Mouse (Mus musculus): Measurements from ENCODE around the gene Plekho2. TPM values are rescaled to one million over a fixed set of nuclear protein-coding genes. Genes with fewer than 3 reads are reported as not detected.

Gene Plekho2
- total and polyA plus RNA-seq, 3 experiments: 7.6 to 12.9 TPM; not detected in 1

- H3K4me1 ChIP-seq (ENCODE audit: control insufficient read depth in 1 of 2, insufficient read depth in 2 of 2, low read length in 2 of 2): no peaks in the 10 kb centered on the region
- H3K9me3 ChIP-seq (replicated peaks; ENCODE audit: insufficient read depth, low read length): no peaks in the 10 kb centered on the region
- H3K27me3 ChIP-seq (ENCODE audit: control insufficient read depth in 1 of 2, insufficient read depth in 2 of 2, low read length in 2 of 2): no peaks in the 10 kb centered on the region; a peak in 1 of 4 replicates
- no peak overlapping the region for H3K9ac ChIP-seq (ENCODE audit: control insufficient read depth, low read depth, low read length, poor library complexity, severe bottlenecking)
- no peak for TF ChIP-seq JUND (IDR thresholded peaks at IDR 0.05; ENCODE audit: low read depth, low read length)
- no peak for TF ChIP-seq MXI1 (IDR thresholded peaks at IDR 0.05; ENCODE audit: low read depth, low read length)
- TF ChIP-seq RAD21 (IDR thresholded peaks at IDR 0.05; ENCODE audit: low read depth, low read length): no peak
- no peak for TF ChIP-seq CHD1 (IDR thresholded peaks at IDR 0.05; ENCODE audit: low read depth, low read length)
- TF ChIP-seq TCF12 (IDR thresholded peaks at IDR 0.05; ENCODE audit: low read depth, low read length): no peak
- TF ChIP-seq NELFE (IDR thresholded peaks at IDR 0.05; ENCODE audit: low read depth, low read length): no peak
- no peak for TF ChIP-seq ELF1 (IDR thresholded peaks at IDR 0.05; ENCODE audit: low read depth, low read length)
- no peak for TF ChIP-seq SIN3A (IDR thresholded peaks at IDR 0.05; ENCODE audit: low read length)
- TF ChIP-seq MAZ (IDR thresholded peaks at IDR 0.05; ENCODE audit: low read depth, low read length): no peak
- TF ChIP-seq HCFC1 (IDR thresholded peaks at IDR 0.05; ENCODE audit: low read depth, low read length): no peak
- no peak for TF ChIP-seq TAL1 (IDR thresholded peaks at IDR 0.05; ENCODE audit: low read length)
- no peak for DNase-seq (ENCODE audit: low read depth, low spot score)
- H3K27ac ChIP-seq (ENCODE audit: control insufficient read depth, low read depth, low read length): no peak overlapping the region
- no peaks in the 10 kb centered on the region for H3K79me2 ChIP-seq (ENCODE audit: control insufficient read depth, insufficient read depth, low read length, poor library complexity)
- no peak overlapping the region for H3K4me3 ChIP-seq (ENCODE audit: control insufficient read depth in 1 of 2, insufficient read depth in 1 of 2, low read depth in 2 of 2, low read length in 2 of 2)
- no peaks in the 10 kb centered on the region for H3K36me3 ChIP-seq (ENCODE audit: control insufficient read depth in 1 of 2, insufficient read depth in 2 of 2, low read length in 2 of 2)
Observed at GRCm38 (mm10) chr9:65613098-65613497, 33.3 kb upstream of the Plekho2 start.

DNA sequence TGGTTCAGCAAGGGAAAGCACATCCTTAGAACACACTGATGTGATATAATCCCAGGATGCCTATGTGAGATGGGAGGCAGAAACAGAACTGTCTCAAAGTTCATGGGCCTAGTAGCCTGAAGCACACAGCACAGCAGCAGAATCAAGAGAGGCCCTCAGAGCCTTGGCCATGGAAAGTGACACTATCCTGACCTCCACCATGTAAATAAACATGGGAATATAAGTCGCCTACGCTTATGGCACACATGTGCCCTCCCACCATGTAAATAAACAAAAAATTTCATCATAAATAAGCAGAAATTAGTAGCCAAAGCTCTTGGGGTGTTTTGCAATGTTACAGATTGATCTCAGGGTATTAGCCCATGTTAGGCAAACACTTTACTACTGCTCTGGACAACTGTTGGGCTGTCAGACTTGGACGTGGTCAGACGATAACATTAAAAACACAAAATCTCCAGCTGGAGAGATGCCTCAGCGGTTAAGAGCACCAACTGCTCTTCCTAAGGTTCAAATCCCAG lies 32.2 kb upstream of the Plekho2 start:
- H3K9me3 ChIP-seq (replicated peaks; ENCODE audit: insufficient read depth, low read length): no peaks in the 10 kb centered on the region
- H3K36me3 ChIP-seq (ENCODE audit: control insufficient read depth in 1 of 2, insufficient read depth in 2 of 2, low read length in 2 of 2): no peaks in the 10 kb centered on the region
- H3K79me2 ChIP-seq (ENCODE audit: control insufficient read depth, insufficient read depth, low read length, poor library complexity): no peaks in the 10 kb centered on the region
- H3K4me3 ChIP-seq (ENCODE audit: control insufficient read depth in 1 of 2, insufficient read depth in 1 of 2, low read depth in 2 of 2, low read length in 2 of 2): no peak overlapping the region
- H3K27ac ChIP-seq (ENCODE audit: control insufficient read depth, low read depth, low read length): no peak overlapping the region
- no peaks in the 10 kb centered on the region; a peak in 1 of 4 replicates for H3K27me3 ChIP-seq (ENCODE audit: control insufficient read depth in 1 of 2, insufficient read depth in 2 of 2, low read length in 2 of 2)
- H3K4me1 ChIP-seq (ENCODE audit: control insufficient read depth in 1 of 2, insufficient read depth in 2 of 2, low read length in 2 of 2): no peaks in the 10 kb centered on the region
- DNase-seq (ENCODE audit: low read depth, low spot score): no peak
- H3K9ac ChIP-seq (ENCODE audit: control insufficient read depth, low read depth, low read length, poor library complexity, severe bottlenecking): no peak overlapping the region
- TF ChIP-seq RCOR1 (IDR thresholded peaks at IDR 0.05; ENCODE audit: low read depth, low read length) (no peak), NELFE (IDR thresholded peaks at IDR 0.05; ENCODE audit: low read depth, low read length) (no peak), ETS1 (IDR thresholded peaks at IDR 0.05; ENCODE audit: low read depth, low read length) (no peak), SMC3 (IDR thresholded peaks at IDR 0.05; ENCODE audit: low read depth, low read length) (no peak)

DNA sequence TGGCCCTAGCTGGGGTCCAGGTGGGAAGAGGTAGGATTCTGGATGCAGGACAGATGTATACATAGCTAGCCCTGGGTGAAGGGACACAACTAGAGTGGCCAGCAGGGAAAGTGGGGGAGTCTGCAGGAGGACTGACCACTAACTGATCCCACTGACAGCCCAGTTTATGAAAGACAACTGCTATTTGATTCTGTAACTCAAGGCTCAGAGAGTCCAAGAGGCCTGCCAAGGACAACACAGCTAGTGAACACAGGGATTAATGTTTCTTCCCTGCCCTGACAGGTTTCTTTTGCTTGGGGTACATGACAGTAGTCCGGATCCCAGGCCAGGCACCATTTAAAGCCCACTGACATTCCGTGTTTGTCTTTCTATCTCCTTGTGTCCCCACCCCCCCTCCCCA lies 27.3 kb upstream of the Plekho2 start:
- no peaks in the 10 kb centered on the region for H3K4me1 ChIP-seq (ENCODE audit: control insufficient read depth in 1 of 2, insufficient read depth in 2 of 2, low read length in 2 of 2)
- no peak overlapping the region for H3K27ac ChIP-seq (ENCODE audit: control insufficient read depth, low read depth, low read length)
- no peak overlapping the region for H3K9ac ChIP-seq (ENCODE audit: control insufficient read depth, low read depth, low read length, poor library complexity, severe bottlenecking)
- TF ChIP-seq ZC3H11A (IDR thresholded peaks at IDR 0.05; ENCODE audit: low read depth, low read length) (no peak), GATA1 (IDR thresholded peaks at IDR 0.05; ENCODE audit: low read depth, low read length) (no peak), KAT2A (conservative IDR thresholded peaks at IDR 0.05; ENCODE audit: low read depth, low read length) (no peak), NRF1 (IDR thresholded peaks at IDR 0.05; ENCODE audit: insufficient read depth, low read depth, low read length, poor library complexity, severe bottlenecking) (no peak), RAD21 (IDR thresholded peaks at IDR 0.05; ENCODE audit: low read depth, low read length) (no peak), TCF12 (IDR thresholded peaks at IDR 0.05; ENCODE audit: low read depth, low read length) (no peak), SMC3 (IDR thresholded peaks at IDR 0.05; ENCODE audit: low read depth, low read length) (no peak), CHD2 (IDR thresholded peaks at IDR 0.05; ENCODE audit: low read length) (no peak), POLR2AphosphoS5 (IDR thresholded peaks at IDR 0.05; ENCODE audit: borderline replicate concordance, low read depth, low read length) (no peak), ZMIZ1 (IDR thresholded peaks at IDR 0.05; ENCODE audit: low read depth, low read length) (no peak), MYB (IDR thresholded peaks at IDR 0.05; ENCODE audit: low read depth, low read length) (no peak), MEF2A (IDR thresholded peaks at IDR 0.05; ENCODE audit: extremely low read depth, insufficient replicate concordance, low read depth, low read length, poor library complexity, severe bottlenecking) (no peak), USF1 (IDR thresholded peaks at IDR 0.05; ENCODE audit: low read depth, low read length) (no peak), SIN3A (IDR thresholded peaks at IDR 0.05; ENCODE audit: low read length) (no peak), HCFC1 (IDR thresholded peaks at IDR 0.05; ENCODE audit: low read depth, low read length) (no peak), JUND (IDR thresholded peaks at IDR 0.05; ENCODE audit: low read depth, low read length) (no peak)
- no peaks in the 10 kb centered on the region for H3K79me2 ChIP-seq (ENCODE audit: control insufficient read depth, insufficient read depth, low read length, poor library complexity)
- no peaks in the 10 kb centered on the region for H3K27me3 ChIP-seq (ENCODE audit: control insufficient read depth in 1 of 2, insufficient read depth in 2 of 2, low read length in 2 of 2)
- DNase-seq (ENCODE audit: low read depth, low spot score): no peak
- no peak overlapping the region for H3K4me3 ChIP-seq (ENCODE audit: control insufficient read depth in 1 of 2, insufficient read depth in 1 of 2, low read depth in 2 of 2, low read length in 2 of 2)
- no peaks in the 10 kb centered on the region for H3K9me3 ChIP-seq (replicated peaks; ENCODE audit: insufficient read depth, low read length)
- no peaks in the 10 kb centered on the region for H3K36me3 ChIP-seq (ENCODE audit: control insufficient read depth in 1 of 2, insufficient read depth in 2 of 2, low read length in 2 of 2)

All from MEL (cell line).